Mouse (Mus musculus) cerebellum, adult 2 months (tissue): ENCODE measurements around the gene Gm3594. TPM values are rescaled to one million over a fixed set of nuclear protein-coding genes. Genes with fewer than 3 reads are reported as not detected.

Experiments
- polyA plus RNA-seq: library from polyadenylated mRNA; depleted of rRNA; stranded (reverse); fragments of >200 nt; gene quantifications from 2 replicates; pipeline ENCODE4 v1.2.3, GENCODE M21; 2012; rRNA removed

Gene Gm3594
- polyA plus RNA-seq, 1 experiment = not detected

Other genes with a start within 250 kb of the Gm3594 start
- gene Gm21560, start 225.3 kb downstream of the Gm3594 start, polyA plus RNA-seq = not detected in 2 replicates
- gene Gm3411, start 157.4 kb downstream of the Gm3594 start, polyA plus RNA-seq = 0.32 and 0.33 TPM in 2 replicates
- gene Gm21103, start 139.8 kb downstream of the Gm3594 start, polyA plus RNA-seq = not detected in 2 replicates
- gene Gm3618, start 100.9 kb downstream of the Gm3594 start, polyA plus RNA-seq = not detected in 2 replicates
- not detected in 2 replicates for gene Gm16440, start 54.3 kb downstream of the Gm3594 start, polyA plus RNA-seq
- gene Gm3591, start 32.1 kb downstream of the Gm3594 start, polyA plus RNA-seq = 0.17 and 0.52 TPM in 2 replicates
- gene Gm8356, start 92.7 kb upstream of the Gm3594 start, polyA plus RNA-seq = not detected in 2 replicates
- 0.25 and 0.47 TPM in 2 replicates for gene Gm3629, start 146.0 kb upstream of the Gm3594 start, polyA plus RNA-seq
- 0.90 and 1.1 TPM in 2 replicates for gene Gm3460, start 177.8 kb upstream of the Gm3594 start, polyA plus RNA-seq
- not detected in 2 replicates for gene Gm10251, start 239.6 kb upstream of the Gm3594 start, polyA plus RNA-seq